Mouse (Mus musculus): Measurements from ENCODE around the gene Gm45808. TPM values are rescaled to one million over a fixed set of nuclear protein-coding genes. Genes with fewer than 3 reads are reported as not detected.
"Not testable (repeated sequence)": the region's sequence is repeated elsewhere in the genome, so short reads cannot be mapped to it uniquely, and the experiment has no call there.

Gene Gm45808
- polyA plus RNA-seq, 1 experiment from 2014 or later: not detected

DNA sequence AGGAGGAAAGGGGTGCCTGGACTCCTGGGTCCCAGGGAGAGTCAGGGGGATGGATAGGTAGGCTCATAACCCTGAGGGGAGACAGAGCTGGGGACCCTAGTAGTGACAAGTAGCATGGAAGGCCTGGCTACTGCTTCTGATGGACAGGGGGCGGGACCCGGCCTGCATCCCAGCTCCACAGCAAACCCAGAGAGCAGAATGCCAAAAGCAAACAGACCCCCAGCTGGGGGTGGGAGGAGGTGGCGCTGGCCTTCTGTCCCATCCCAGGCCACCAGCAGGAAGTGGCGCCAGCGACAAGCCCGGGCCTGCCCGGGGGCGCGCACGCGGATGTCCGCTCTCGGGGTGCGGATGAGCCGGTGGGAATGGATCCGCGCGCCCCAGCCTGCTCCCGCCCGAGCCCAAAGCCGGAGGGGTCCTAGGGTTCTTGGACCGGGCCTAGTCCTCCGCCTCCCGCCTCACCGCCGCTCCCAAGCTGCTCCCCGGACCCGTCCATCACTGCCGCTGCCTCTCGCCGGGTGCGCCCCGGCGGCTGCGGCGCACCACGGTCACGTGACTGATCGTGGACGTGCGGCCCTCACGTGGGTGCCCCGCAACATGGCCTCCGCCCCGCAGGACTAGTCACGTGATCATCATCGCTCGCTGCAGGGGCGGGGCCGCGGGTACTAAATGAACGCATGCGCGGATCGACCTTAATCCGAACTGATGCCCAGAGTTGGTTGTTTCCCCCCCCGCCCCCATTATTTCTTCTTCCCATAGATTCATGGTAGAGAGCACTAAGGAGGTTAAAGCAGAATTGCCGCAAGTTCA lies 20.1 kb downstream of the Gm45808 start, which contains the start of gene Bax:
TSS of gene Bax (minus strand) at position 616 of the 807 bp plus-strand sequence.
- WGBS: under 1% methylated on average over 58 of the region's 58 CpGs
- Histone ChIP-seq H3K4me3 (ENCODE audit: low read depth, low read length) (peak within 1 kb of the TSS; percentile 87), H3K27ac (ENCODE audit: low read depth, low read length) (peak within 1 kb of the TSS; percentile 37), H3K4me1 (replicated peaks; ENCODE audit: control insufficient read depth, insufficient read depth, low read length) (0 out of 2 replicates have a peak, but pooled peaks cover 8% of the 10 kb centered on the region), H3K9ac (ENCODE audit: low read depth, low read length) (peak within 1 kb of the TSS; percentile 73), H3K9me3 (ENCODE audit: control insufficient read depth) (no peaks in the 10 kb centered on the region), H3K36me3 (ENCODE audit: control insufficient read depth, insufficient read depth) (peaks cover 21% of the 10 kb centered on the region), H3K27me3 (replicated peaks; ENCODE audit: control insufficient read depth, insufficient read depth, low read length) (no peaks in the 10 kb centered on the region), H3K4me2 (replicated peaks; ENCODE audit: low read depth) (peak within 1 kb of the TSS; percentile 93)
- ATAC-seq: peak; percentile 73
- 0 out of 2 replicates have a peak, but pooled peaks have one; percentile 12 for TF ChIP-seq CTCF (IDR thresholded peaks at IDR 0.05; ENCODE audit: low read depth)

DNA sequence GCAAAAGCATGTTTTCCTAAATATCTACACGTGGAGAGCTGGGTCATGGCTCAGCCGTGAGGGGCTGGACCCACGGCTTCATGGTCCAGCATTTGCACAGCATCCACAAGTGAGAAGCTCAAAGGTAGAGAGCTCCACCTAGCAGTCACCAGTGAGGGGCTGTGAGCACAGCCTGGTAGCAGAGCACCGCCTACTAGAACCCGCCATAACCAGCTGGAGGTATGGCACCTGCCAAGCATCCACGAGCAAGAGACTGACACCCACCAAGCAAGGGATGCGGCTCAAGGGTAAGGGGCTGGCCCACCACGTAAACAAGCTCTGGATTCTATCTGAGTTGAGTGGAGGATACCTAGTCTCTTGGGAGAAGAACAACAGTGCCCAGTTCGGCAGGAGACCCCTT lies 21.1 kb downstream of the Gm45808 start:
- Histone ChIP-seq H3K9me3 (ENCODE audit: control insufficient read depth) (no peaks in the 10 kb centered on the region), H3K4me2 (replicated peaks; ENCODE audit: low read depth) (peak overlapping the region; percentile 93), H3K9ac (ENCODE audit: low read depth, low read length) (peak overlapping the region; percentile 73), H3K4me1 (replicated peaks; ENCODE audit: control insufficient read depth, insufficient read depth, low read length) (0 out of 2 replicates have a peak, but pooled peaks cover 9% of the 10 kb centered on the region), H3K27ac (ENCODE audit: low read depth, low read length) (0 out of 2 replicates have a peak overlapping the region, but pooled peaks have one; percentile 37), H3K27me3 (replicated peaks; ENCODE audit: control insufficient read depth, insufficient read depth, low read length) (no peaks in the 10 kb centered on the region), H3K4me3 (ENCODE audit: low read depth, low read length) (peak overlapping the region; percentile 87), H3K36me3 (ENCODE audit: control insufficient read depth, insufficient read depth) (peaks cover 21% of the 10 kb centered on the region)
- WGBS: 71% methylated on average over 9 of the region's 9 CpGs
- peak; percentile 58 for TF ChIP-seq CTCF (IDR thresholded peaks at IDR 0.05; ENCODE audit: low read depth)
- no peak for ATAC-seq

DNA sequence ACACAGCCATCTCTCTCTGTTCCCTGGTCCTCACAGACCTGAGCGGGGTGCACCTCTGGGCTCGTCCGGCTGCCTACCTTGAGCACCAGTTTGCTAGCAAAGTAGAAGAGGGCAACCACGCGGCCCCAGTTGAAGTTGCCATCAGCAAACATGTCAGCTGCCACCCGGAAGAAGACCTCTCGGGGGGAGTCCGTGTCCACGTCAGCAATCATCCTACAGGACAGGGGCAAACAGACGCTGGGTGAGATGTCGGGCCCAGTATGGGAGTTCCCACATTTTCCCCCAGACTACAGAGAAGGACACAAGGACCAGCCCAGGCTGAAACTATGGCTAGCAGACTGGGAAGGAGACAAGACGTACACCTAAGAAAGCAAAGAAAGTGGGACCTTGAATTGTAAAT lies 21.5 kb downstream of the Gm45808 start:
- ATAC-seq: no peak
- no peaks in the 10 kb centered on the region for H3K9me3 ChIP-seq (ENCODE audit: control insufficient read depth)
- H3K4me1 ChIP-seq (replicated peaks; ENCODE audit: control insufficient read depth, insufficient read depth, low read length): 0 out of 2 replicates have a peak, but pooled peaks cover 13% of the 10 kb centered on the region
- H3K9ac ChIP-seq (ENCODE audit: low read depth, low read length): no peak overlapping the region
- H3K4me2 ChIP-seq (replicated peaks; ENCODE audit: low read depth): peak overlapping the region; percentile 93; the same call in 1 of the 2 replicates
- no peak overlapping the region for H3K4me3 ChIP-seq (ENCODE audit: low read depth, low read length)
- H3K36me3 ChIP-seq (ENCODE audit: control insufficient read depth, insufficient read depth): peaks cover 21% of the 10 kb centered on the region
- H3K27me3 ChIP-seq (replicated peaks; ENCODE audit: control insufficient read depth, insufficient read depth, low read length): no peaks in the 10 kb centered on the region
- WGBS: 88% methylated on average over 12 of the region's 12 CpGs
- TF ChIP-seq CTCF (IDR thresholded peaks at IDR 0.05; ENCODE audit: low read depth): no peak
- no peak overlapping the region for H3K27ac ChIP-seq (ENCODE audit: low read depth, low read length)

DNA sequence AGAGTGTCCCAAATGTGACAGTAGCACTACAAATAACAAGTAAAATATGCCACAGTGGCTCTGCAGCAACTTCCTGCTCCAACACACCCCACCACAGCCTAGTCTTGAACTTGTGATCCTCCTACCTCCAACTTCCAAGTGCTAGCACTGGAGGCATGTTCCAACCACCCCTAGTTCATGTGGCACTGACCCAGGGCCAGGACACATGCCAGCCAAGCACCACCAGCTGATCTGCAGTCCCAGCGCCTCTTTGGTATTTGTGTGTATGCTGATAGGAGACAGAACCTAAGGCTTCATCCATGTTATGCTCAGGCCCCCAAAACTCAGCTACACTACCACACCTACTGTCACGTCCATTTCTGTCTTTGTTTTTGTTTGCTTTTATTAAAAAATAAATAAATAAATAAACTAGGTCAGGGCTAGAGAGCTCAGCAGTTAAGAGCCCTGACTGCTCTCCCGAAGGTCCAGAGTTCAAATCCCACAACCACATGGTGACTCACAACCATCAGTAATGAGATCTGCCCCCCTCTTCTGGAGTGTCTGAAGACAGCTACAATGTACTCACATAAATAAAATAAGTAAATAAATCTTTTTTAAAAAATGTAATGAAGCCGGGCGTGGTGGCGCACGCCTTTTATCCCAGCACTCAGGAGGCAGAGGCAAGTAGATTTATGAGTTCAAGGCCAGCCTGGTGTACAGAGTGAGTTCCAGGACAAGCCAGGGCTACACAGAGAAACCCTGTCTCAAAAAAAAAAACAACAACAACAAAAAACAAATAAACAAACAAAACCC lies 22.4 kb downstream of the Gm45808 start:
- Histone ChIP-seq H3K9ac (ENCODE audit: low read depth, low read length) (no peak overlapping the region), H3K27me3 (replicated peaks; ENCODE audit: control insufficient read depth, insufficient read depth, low read length) (no peaks in the 10 kb centered on the region), H3K9me3 (ENCODE audit: control insufficient read depth) (no peaks in the 10 kb centered on the region), H3K36me3 (ENCODE audit: control insufficient read depth, insufficient read depth) (peaks cover 21% of the 10 kb centered on the region), H3K4me3 (ENCODE audit: low read depth, low read length) (no peak overlapping the region), H3K4me1 (replicated peaks; ENCODE audit: control insufficient read depth, insufficient read depth, low read length) (0 out of 2 replicates have a peak, but pooled peaks cover 14% of the 10 kb centered on the region), H3K27ac (ENCODE audit: low read depth, low read length) (no peak overlapping the region), H3K4me2 (replicated peaks; ENCODE audit: low read depth) (no peak overlapping the region)
- 90% methylated on average over 7 of the region's 7 CpGs for WGBS
- no peak for ATAC-seq
- no peak for TF ChIP-seq CTCF (IDR thresholded peaks at IDR 0.05; ENCODE audit: low read depth)

DNA sequence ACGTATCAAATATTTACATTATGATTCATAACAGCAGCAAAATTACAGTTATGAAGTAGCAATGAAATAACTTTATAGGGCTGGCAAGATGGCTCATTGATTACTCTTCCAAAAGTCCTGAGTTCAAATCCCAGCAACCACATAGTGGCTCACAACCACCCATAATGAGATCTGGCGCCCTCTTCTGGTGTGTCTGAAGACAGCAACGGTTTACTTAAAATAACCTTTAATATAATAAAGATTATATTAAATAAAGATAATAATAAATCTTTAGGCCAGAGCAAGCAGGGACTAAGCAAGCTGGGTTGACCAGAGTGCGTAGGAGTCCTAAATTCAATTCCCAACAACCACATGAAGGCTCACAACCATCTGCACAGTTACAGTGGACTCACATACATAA lies 23.7 kb downstream of the Gm45808 start:
- 73% methylated on average over 4 of the region's 4 CpGs for WGBS
- H3K4me3 ChIP-seq (ENCODE audit: low read depth, low read length); H3K27ac ChIP-seq (ENCODE audit: low read depth, low read length); H3K9ac ChIP-seq (ENCODE audit: low read depth, low read length); H3K27me3 ChIP-seq (replicated peaks; ENCODE audit: control insufficient read depth, insufficient read depth, low read length); H3K4me2 ChIP-seq (replicated peaks; ENCODE audit: low read depth); ATAC-seq; H3K9me3 ChIP-seq (ENCODE audit: control insufficient read depth): not testable (repeated sequence)
- Histone ChIP-seq H3K36me3 (ENCODE audit: control insufficient read depth, insufficient read depth) (peaks cover 32% of the 10 kb centered on the region), H3K4me1 (replicated peaks; ENCODE audit: control insufficient read depth, insufficient read depth, low read length) (0 out of 2 replicates have a peak, but pooled peaks cover 14% of the 10 kb centered on the region)
- peak; percentile 43; the same call in 1 of the 2 replicates for TF ChIP-seq CTCF (IDR thresholded peaks at IDR 0.05; ENCODE audit: low read depth)

DNA sequence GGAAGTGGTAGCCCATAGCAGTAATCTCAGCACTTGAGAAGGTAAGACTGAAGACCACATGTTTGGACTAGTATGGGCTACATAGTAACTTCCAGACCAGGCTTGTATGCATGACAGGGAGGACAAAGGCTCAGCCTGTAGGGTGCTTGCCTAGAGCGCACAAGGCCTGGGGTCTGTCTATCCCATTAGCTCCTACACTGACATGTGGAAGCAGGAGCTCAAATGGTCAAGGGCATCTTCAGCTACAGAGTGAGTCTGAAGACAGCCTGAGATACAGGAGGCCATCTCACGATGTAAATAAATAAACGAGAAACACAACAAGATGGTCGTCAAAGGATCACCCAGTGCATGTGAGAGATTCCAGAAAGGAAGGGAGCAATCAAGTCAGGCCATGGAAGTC lies 24.3 kb downstream of the Gm45808 start:
- no peak for TF ChIP-seq CTCF (IDR thresholded peaks at IDR 0.05; ENCODE audit: low read depth)
- Histone ChIP-seq H3K27ac (ENCODE audit: low read depth, low read length) (peak overlapping the region; percentile 94; the same call in 1 of the 2 replicates), H3K36me3 (ENCODE audit: control insufficient read depth, insufficient read depth) (peaks cover 37% of the 10 kb centered on the region), H3K4me1 (replicated peaks; ENCODE audit: control insufficient read depth, insufficient read depth, low read length) (0 out of 2 replicates have a peak, but pooled peaks cover 14% of the 10 kb centered on the region), H3K9ac (ENCODE audit: low read depth, low read length) (no peak overlapping the region), H3K9me3 (ENCODE audit: control insufficient read depth) (no peaks in the 10 kb centered on the region), H3K4me2 (replicated peaks; ENCODE audit: low read depth) (no peak overlapping the region), H3K27me3 (replicated peaks; ENCODE audit: control insufficient read depth, insufficient read depth, low read length) (no peaks in the 10 kb centered on the region), H3K4me3 (ENCODE audit: low read depth, low read length) (no peak overlapping the region)
- WGBS: 86% methylated on average over 4 of the region's 4 CpGs
- ATAC-seq: no peak

Data from intestine, postnatal 0 days (tissue).